Mouse (Mus musculus): Measurements from ENCODE around the gene Pdss2. TPM values are rescaled to one million over a fixed set of nuclear protein-coding genes. Genes with fewer than 3 reads are reported as not detected.

The Pdss2 gene
- total and polyA plus RNA-seq, 2 experiments: 10.2 to 10.3 TPM

GRCm38 (mm10) chr10:43292454-43292853 lies 71.2 kb downstream of the Pdss2 start:
- Histone ChIP-seq H3K27me3 (ENCODE audit: control insufficient read depth, insufficient read depth, low read length) (no peaks in the 10 kb centered on the region), H3K9ac (ENCODE audit: low read depth, low read length) (no peak overlapping the region), H3K79me2 (ENCODE audit: control insufficient read depth, insufficient read depth, low read length) (peaks cover 11% of the 10 kb centered on the region), H3K36me3 (ENCODE audit: control insufficient read depth, insufficient read depth, low read length) (no peaks in the 10 kb centered on the region), H3K4me1 (ENCODE audit: control insufficient read depth, insufficient read depth, low read length) (no peaks in the 10 kb centered on the region), H3K4me3 (ENCODE audit: insufficient read depth, low read depth, low read length) (no peak overlapping the region), H3K27ac (replicated peaks; ENCODE audit: insufficient read depth, low read depth, low read length) (no peak overlapping the region)
- WGBS: 85% methylated on average over 4 of the region's 4 CpGs
- no peak for DNase-seq (ENCODE audit: extremely low read depth, low read depth, low spot score)
- TF ChIP-seq CTCF (IDR thresholded peaks at IDR 0.05; ENCODE audit: low read depth, low read length) (no peak), POLR2A (IDR thresholded peaks at IDR 0.05; ENCODE audit: extremely low read depth, insufficient read depth, low read length) (no peak)

- no peaks in the 10 kb centered on the region; the same call in 1 of the 2 replicates for H3K36me3 ChIP-seq (ENCODE audit: control insufficient read depth, insufficient read depth, low read length)
- no peak overlapping the region for H3K9ac ChIP-seq (ENCODE audit: low read depth, low read length)
- no peak overlapping the region for H3K27ac ChIP-seq (replicated peaks; ENCODE audit: insufficient read depth, low read depth, low read length)
- H3K27me3 ChIP-seq (ENCODE audit: control insufficient read depth, insufficient read depth, low read length): no peaks in the 10 kb centered on the region
- no peak overlapping the region for H3K4me3 ChIP-seq (ENCODE audit: insufficient read depth, low read depth, low read length)
- DNase-seq (ENCODE audit: extremely low read depth, low read depth, low spot score): no peak
- TF ChIP-seq CTCF (IDR thresholded peaks at IDR 0.05; ENCODE audit: low read depth, low read length): no peak
- TF ChIP-seq POLR2A (IDR thresholded peaks at IDR 0.05; ENCODE audit: extremely low read depth, insufficient read depth, low read length): no peak
- no peaks in the 10 kb centered on the region for H3K4me1 ChIP-seq (ENCODE audit: control insufficient read depth, insufficient read depth, low read length)
- 96% methylated on average over 4 of the region's 4 CpGs for WGBS
- peaks cover 11% of the 10 kb centered on the region for H3K79me2 ChIP-seq (ENCODE audit: control insufficient read depth, insufficient read depth, low read length)
Measured at GRCm38 (mm10) chr10:43294331-43294730, 73.0 kb downstream of the Pdss2 start.

GRCm38 (mm10) chr10:43308105-43308810 lies 87.0 kb downstream of the Pdss2 start:
- no peak for TF ChIP-seq POLR2A (IDR thresholded peaks at IDR 0.05; ENCODE audit: extremely low read depth, insufficient read depth, low read length)
- TF ChIP-seq CTCF (IDR thresholded peaks at IDR 0.05; ENCODE audit: low read depth, low read length): no peak
- H3K36me3 ChIP-seq (ENCODE audit: control insufficient read depth, insufficient read depth, low read length): no peaks in the 10 kb centered on the region
- H3K9ac ChIP-seq (ENCODE audit: low read depth, low read length): no peak overlapping the region
- H3K79me2 ChIP-seq (ENCODE audit: control insufficient read depth, insufficient read depth, low read length): peaks cover 5% of the 10 kb centered on the region
- peaks cover 23% of the 10 kb centered on the region for H3K4me1 ChIP-seq (ENCODE audit: control insufficient read depth, insufficient read depth, low read length)
- 59% methylated on average over 5 of the region's 5 CpGs for WGBS
- H3K27me3 ChIP-seq (ENCODE audit: control insufficient read depth, insufficient read depth, low read length): no peaks in the 10 kb centered on the region
- no peak for DNase-seq (ENCODE audit: extremely low read depth, low read depth, low spot score)
- H3K4me3 ChIP-seq (ENCODE audit: insufficient read depth, low read depth, low read length): no peak overlapping the region
- no peak overlapping the region for H3K27ac ChIP-seq (replicated peaks; ENCODE audit: insufficient read depth, low read depth, low read length)

- TF ChIP-seq POLR2A (IDR thresholded peaks at IDR 0.05; ENCODE audit: extremely low read depth, insufficient read depth, low read length) (no peak), CTCF (IDR thresholded peaks at IDR 0.05; ENCODE audit: low read depth, low read length) (no peak)
- Histone ChIP-seq H3K36me3 (ENCODE audit: control insufficient read depth, insufficient read depth, low read length) (no peaks in the 10 kb centered on the region), H3K4me1 (ENCODE audit: control insufficient read depth, insufficient read depth, low read length) (peaks cover 23% of the 10 kb centered on the region), H3K27me3 (ENCODE audit: control insufficient read depth, insufficient read depth, low read length) (no peaks in the 10 kb centered on the region), H3K9ac (ENCODE audit: low read depth, low read length) (peak overlapping the region; percentile 41; the same call in 1 of the 2 replicates), H3K4me3 (ENCODE audit: insufficient read depth, low read depth, low read length) (peak overlapping the region; percentile 44; the same call in 1 of the 2 replicates), H3K27ac (replicated peaks; ENCODE audit: insufficient read depth, low read depth, low read length) (peak overlapping the region; percentile 85), H3K79me2 (ENCODE audit: control insufficient read depth, insufficient read depth, low read length) (no peaks in the 10 kb centered on the region; the same call in 1 of the 2 replicates)
- 15% methylated on average over 10 of the region's 10 CpGs for WGBS
- DNase-seq (ENCODE audit: extremely low read depth, low read depth, low spot score): peak; percentile 95
Measured at GRCm38 (mm10) chr10:43310781-43311392, 89.6 kb downstream of the Pdss2 start.

- 23% methylated on average over 2 of the region's 2 CpGs for WGBS
- DNase-seq (ENCODE audit: extremely low read depth, low read depth, low spot score): peak; percentile 57
- H3K27ac ChIP-seq (replicated peaks; ENCODE audit: insufficient read depth, low read depth, low read length): no peak overlapping the region
Measured at GRCm38 (mm10) chr10:43312211-43312610, 90.9 kb downstream of the Pdss2 start.

More at GRCm38 (mm10) chr10:43312211-43312610, 90.9 kb downstream of the Pdss2 start:
- peaks cover 23% of the 10 kb centered on the region for H3K4me1 ChIP-seq (ENCODE audit: control insufficient read depth, insufficient read depth, low read length)
- no peak overlapping the region for H3K9ac ChIP-seq (ENCODE audit: low read depth, low read length)
- H3K36me3 ChIP-seq (ENCODE audit: control insufficient read depth, insufficient read depth, low read length): no peaks in the 10 kb centered on the region
- TF ChIP-seq CTCF (IDR thresholded peaks at IDR 0.05; ENCODE audit: low read depth, low read length) (no peak), POLR2A (IDR thresholded peaks at IDR 0.05; ENCODE audit: extremely low read depth, insufficient read depth, low read length) (no peak)
- no peaks in the 10 kb centered on the region for H3K27me3 ChIP-seq (ENCODE audit: control insufficient read depth, insufficient read depth, low read length)
- H3K4me3 ChIP-seq (ENCODE audit: insufficient read depth, low read depth, low read length): no peak overlapping the region
- no peaks in the 10 kb centered on the region; the same call in 1 of the 2 replicates for H3K79me2 ChIP-seq (ENCODE audit: control insufficient read depth, insufficient read depth, low read length)

Data from liver, adult 2 months (tissue).